Mouse (Mus musculus) MEL (cell line): Measurements from ENCODE around the gene Wnt5a. TPM values are rescaled to one million over a fixed set of nuclear protein-coding genes. Genes with fewer than 3 reads are reported as not detected.

Experiments used
- DNase-seq: peaks from one replicate; pipeline ENCODE4 v3.0.0; 2011; ENCODE audit warnings: low read depth, low spot score
- H3K27ac ChIP-seq: 2 replicates; pipeline ENCODE4 v1.5.1; 2012; ENCODE audit warnings: low read depth, mild to moderate bottlenecking, control low read depth, low read length, moderate library complexity; ENCODE audit not compliant: control insufficient read depth
- H3K27me3 ChIP-seq, 2 experiments: fragments of 150-350 bp in 1 of 2; sonication (generic) in 1 of 2; 2 replicates each; pipeline ENCODE4 v1.6.1; 2012; ENCODE audit warnings: low read length in 2 of 2, mild to moderate bottlenecking in 2 of 2, improper control_type of control experiment in 1 of 2, moderate library complexity in 1 of 2; ENCODE audit not compliant: insufficient read depth in 2 of 2, control insufficient read depth in 1 of 2
- H3K36me3 ChIP-seq, 2 experiments: 2 replicates each; pipeline ENCODE4 v1.6.1; 2012 to 2014; ENCODE audit warnings: low read length in 2 of 2, improper control_type of control experiment in 1 of 2, inconsistent platforms in 1 of 2, mild to moderate bottlenecking in 1 of 2; ENCODE audit not compliant: insufficient read depth in 2 of 2, control insufficient read depth in 1 of 2
- H3K4me1 ChIP-seq, 2 experiments: fragments of 150-350 bp in 1 of 2; sonication (generic) in 1 of 2; 2 replicates each; pipeline ENCODE4 v1.6.1; 2012; ENCODE audit warnings: low read length in 2 of 2, improper control_type of control experiment in 1 of 2, mild to moderate bottlenecking in 1 of 2; ENCODE audit not compliant: insufficient read depth in 2 of 2, control insufficient read depth in 1 of 2
- H3K4me3 ChIP-seq, 2 experiments: fragments of 150-350 bp in 1 of 2; sonication (generic) in 1 of 2; 2 replicates each; pipeline ENCODE4 v1.5.1; 2012; ENCODE audit warnings: low read depth in 2 of 2, low read length in 2 of 2, mild to moderate bottlenecking in 2 of 2, moderate library complexity in 2 of 2, control low read depth in 1 of 2, improper control_type of control experiment in 1 of 2; ENCODE audit not compliant: control insufficient read depth in 1 of 2, insufficient read depth in 1 of 2
- H3K79me2 ChIP-seq: 2 replicates; pipeline ENCODE4 v1.6.1; 2012; ENCODE audit warnings: mild to moderate bottlenecking, low read length, moderate library complexity; ENCODE audit not compliant: control insufficient read depth, poor library complexity, insufficient read depth
- H3K9ac ChIP-seq: 2 replicates; pipeline ENCODE4 v1.6.1; 2012; ENCODE audit warnings: low read depth, mild to moderate bottlenecking, control low read depth, low read length, moderate library complexity; ENCODE audit not compliant: control insufficient read depth, poor library complexity, severe bottlenecking
- H3K9me3 ChIP-seq: fragments of 150-350 bp; sonication (generic); replicated peaks from 2 replicates; pipeline ENCODE4 v1.6.1; 2012; ENCODE audit warnings: mild to moderate bottlenecking, low read length, improper control_type of control experiment, moderate library complexity; ENCODE audit not compliant: insufficient read depth
- BHLHE40 ChIP-seq: IDR thresholded peaks from 2 replicates; pipeline ENCODE4 v1.6.1; 2012; ENCODE audit warnings: low read depth, mild to moderate bottlenecking, inconsistent platforms, low read length, improper control_type of control experiment, borderline replicate concordance
- CHD1 ChIP-seq: IDR thresholded peaks from 2 replicates; pipeline ENCODE4 v1.6.1; 2012; ENCODE audit warnings: low read depth, mild to moderate bottlenecking, inconsistent platforms, low read length, improper control_type of control experiment
- KAT2A ChIP-seq: conservative IDR thresholded peaks from 2 replicates; pipeline ENCODE4 v1.6.1; 2012; ENCODE audit warnings: low read depth, low read length, improper control_type of control experiment, inconsistent platforms
- POLR2A ChIP-seq, 2 experiments: IDR thresholded peaks; 2 replicates each; pipeline ENCODE4 v1.6.1; 2011 to 2012; ENCODE audit warnings: low read length in 2 of 2, mild to moderate bottlenecking in 2 of 2, control low read depth in 1 of 2, improper control_type of control experiment in 1 of 2, low read depth in 1 of 2, moderate library complexity in 1 of 2; ENCODE audit not compliant: control insufficient read depth in 1 of 2, insufficient read depth in 1 of 2, poor library complexity in 1 of 2
- polyA plus RNA-seq, 2 experiments: library from polyadenylated mRNA; stranded (reverse) in 1 of 2; unstranded in 1 of 2; fragments of >175 nt in 1 of 2; fragments of >200 nt in 1 of 2; gene quantifications; 2 replicates each; pipeline versions ENCODE4 v1.2.1 to v1.2.4; 2012; ENCODE audit warnings: low replicate concordance in 2 of 2, low read depth in 1 of 2; ENCODE audit not compliant: insufficient read length in 2 of 2, insufficient read depth in 1 of 2, missing spikeins in 1 of 2
- total RNA-seq: library from RNA; depleted of rRNA; stranded (reverse); fragments of 300-350 nt; gene quantifications from 2 replicates; pipeline ENCODE4 v1.2.3, GENCODE M21; 2012

Wnt5a gene
- total and polyA plus RNA-seq, 3 experiments: not detected

- no peak overlapping the region for H3K27ac ChIP-seq
- H3K4me1 ChIP-seq: no peaks in the 10 kb centered on the region
- no peak overlapping the region for H3K4me3 ChIP-seq
- DNase-seq: no peak
- H3K9ac ChIP-seq: no peak overlapping the region
- no peak for TF ChIP-seq KAT2A
- TF ChIP-seq POLR2A (IDR thresholded peaks at IDR 0.05; ENCODE audit: control insufficient read depth in 1 of 2, insufficient read depth in 1 of 2, low read depth in 1 of 2, low read length in 2 of 2, poor library complexity in 1 of 2): no peak
- TF ChIP-seq CHD1: no peak
- TF ChIP-seq BHLHE40: no peak
- H3K27me3 ChIP-seq: no peaks in the 10 kb centered on the region
- no peaks in the 10 kb centered on the region for H3K9me3 ChIP-seq
- no peaks in the 10 kb centered on the region for H3K79me2 ChIP-seq
- no peaks in the 10 kb centered on the region for H3K36me3 ChIP-seq
Observed at GRCm38 (mm10) chr14:28561861-28562260, 57.3 kb downstream of the Wnt5a start.
